Mouse (Mus musculus) bone marrow macrophage, adult 2 months (primary cell): ENCODE measurements around the gene Stk38. TPM values are rescaled to one million over a fixed set of nuclear protein-coding genes. Genes with fewer than 3 reads are reported as not detected.

Experiments used
- H3K27ac ChIP-seq: 2 replicates; pipeline ENCODE4 v1.5.1; 2012; ENCODE audit warnings: low read depth, low read length; ENCODE audit not compliant: insufficient read depth
- H3K4me1 ChIP-seq: 2 replicates; pipeline ENCODE4 v1.6.1; 2012; ENCODE audit warnings: low read length; ENCODE audit not compliant: control insufficient read depth, insufficient read depth
- H3K4me3 ChIP-seq: 2 replicates; pipeline ENCODE4 v1.5.1; 2012; ENCODE audit warnings: mild to moderate bottlenecking, low read length, moderate library complexity; ENCODE audit not compliant: insufficient read depth
- CTCF ChIP-seq: IDR thresholded peaks from 2 replicates; pipeline ENCODE4 v1.5.1; 2012; ENCODE audit warnings: low read depth, mild to moderate bottlenecking, low read length, moderate library complexity
- POLR2A ChIP-seq: IDR thresholded peaks from 2 replicates; pipeline ENCODE4 v1.6.1; 2012; ENCODE audit warnings: mild to moderate bottlenecking, low read depth, low read length, borderline replicate concordance
- polyA plus RNA-seq: library from polyadenylated mRNA; stranded (reverse); fragments of >200 nt; gene quantifications from 2 replicates; pipeline ENCODE4 v1.2.4, GENCODE M21; 2012; ENCODE audit not compliant: missing spikeins, insufficient read depth, insufficient read length

Stk38 gene
- polyA plus RNA-seq, 1 experiment: 180 TPM

- peaks cover 19% of the 10 kb centered on the region for H3K4me1 ChIP-seq
- no peak overlapping the region for H3K4me3 ChIP-seq
- TF ChIP-seq POLR2A (no peak), CTCF (no peak)
- no peak overlapping the region for H3K27ac ChIP-seq
These were observed 17.2 kb upstream of the Stk38 start for GRCm38 (mm10) chr17:29024896-29025565.

GRCm38 (mm10) chr17:29024047-29024892 lies 16.5 kb upstream of the Stk38 start:
- TF ChIP-seq POLR2A (no peak), CTCF (no peak)
- Histone ChIP-seq H3K4me3 (no peak overlapping the region), H3K27ac (no peak overlapping the region), H3K4me1 (peaks cover 19% of the 10 kb centered on the region)

GRCm38 (mm10) chr17:29023346-29023745 lies 15.6 kb upstream of the Stk38 start:
- no peak overlapping the region for H3K27ac ChIP-seq
- no peak for TF ChIP-seq POLR2A
- TF ChIP-seq CTCF: no peak
- H3K4me1 ChIP-seq: peaks cover 19% of the 10 kb centered on the region
- H3K4me3 ChIP-seq: no peak overlapping the region

GRCm38 (mm10) chr17:29022230-29022819 lies 14.5 kb upstream of the Stk38 start:
- no peak overlapping the region for H3K27ac ChIP-seq
- H3K4me3 ChIP-seq: no peak overlapping the region
- peaks cover 19% of the 10 kb centered on the region for H3K4me1 ChIP-seq
- TF ChIP-seq CTCF (peak; percentile 18; the same call in 1 of the 2 replicates), POLR2A (no peak)

- Histone ChIP-seq H3K4me1 (peaks cover 10% of the 10 kb centered on the region), H3K27ac (no peak overlapping the region), H3K4me3 (no peak overlapping the region)
- TF ChIP-seq POLR2A: no peak
- no peak for TF ChIP-seq CTCF
These were observed 12.6 kb upstream of the Stk38 start for GRCm38 (mm10) chr17:29020444-29020843.

GRCm38 (mm10) chr17:29019391-29019790 lies 11.6 kb upstream of the Stk38 start:
- TF ChIP-seq POLR2A (no peak), CTCF (no peak)
- Histone ChIP-seq H3K27ac (no peak overlapping the region), H3K4me1 (peaks cover 6% of the 10 kb centered on the region), H3K4me3 (no peak overlapping the region)

GRCm38 (mm10) chr17:29018292-29018984 lies 10.6 kb upstream of the Stk38 start:
- H3K4me3 ChIP-seq: no peak overlapping the region
- H3K4me1 ChIP-seq: peaks cover 7% of the 10 kb centered on the region
- H3K27ac ChIP-seq: no peak overlapping the region
- TF ChIP-seq CTCF (no peak), POLR2A (no peak)

- TF ChIP-seq POLR2A: no peak
- TF ChIP-seq CTCF: no peak
- no peak overlapping the region for H3K4me3 ChIP-seq
- peaks cover 7% of the 10 kb centered on the region for H3K4me1 ChIP-seq
- H3K27ac ChIP-seq: no peak overlapping the region
These were observed 8.9 kb upstream of the Stk38 start for GRCm38 (mm10) chr17:29016705-29017104.

GRCm38 (mm10) chr17:29015638-29016037 lies 7.8 kb upstream of the Stk38 start:
- H3K4me3 ChIP-seq: no peak overlapping the region
- TF ChIP-seq POLR2A: no peak
- TF ChIP-seq CTCF: peak; percentile 38; the same call in 1 of the 2 replicates
- H3K27ac ChIP-seq: no peak overlapping the region
- peaks cover 7% of the 10 kb centered on the region for H3K4me1 ChIP-seq
